In genomic region chr4:83991195-83991594, GRCm38 (mm10) we compare ENCODE assay signal across 17 mouse cellular contexts.
A peak's percentile ranks its signal among the peaks of the same experiment; 100 is the strongest.
DNase-seq lines count a peak whose midpoint lies in the region; ATAC-seq lines count a peak whose summit lies in the region.
"Had no signal": no experiment of that assay in that cellular context is flagged by ENCODE, and none has a peak within 500 bp of the region (broad histone marks: within the 10 kb centered on the region; RNA-seq: fewer than 3 reads in every experiment).

No protein-coding gene starts in this region.

- no peak overlapping the region for H3K9ac ChIP-seq in lung, embryonic 16.5 days (ENCODE audit: low read length)
- peak overlapping the region; percentile 25; the same call in 1 of the 2 replicates for H3K9ac ChIP-seq in embryonic facial prominence, embryonic 14.5 days (ENCODE audit: low read depth, low read length)
- H3K9ac ChIP-seq in limb, embryonic 13.5 days, result no peak overlapping the region
- H3K9ac ChIP-seq: forebrain, embryonic 15.5 days; hindbrain, embryonic 12.5 days; kidney, embryonic 15.5 days; liver, embryonic 15.5 days had no signal

- no peak overlapping the region for H3K4me2 ChIP-seq in lung, embryonic 16.5 days (ENCODE audit: low read depth, low read length)
- H3K4me2 ChIP-seq in embryonic facial prominence, embryonic 14.5 days (ENCODE audit: low read depth, low read length), result no peak overlapping the region
- no peak overlapping the region for H3K4me2 ChIP-seq in limb, embryonic 13.5 days (replicated peaks)
- H3K4me2 ChIP-seq: forebrain, embryonic 15.5 days; hindbrain, embryonic 12.5 days; kidney, embryonic 15.5 days; liver, embryonic 15.5 days had no signal

- H3K4me1 ChIP-seq in lung, embryonic 16.5 days (replicated peaks; ENCODE audit: control insufficient read depth, insufficient read depth, low read length), result peaks cover 24% of the 10 kb centered on the region
- peaks cover 37% of the 10 kb centered on the region for H3K4me1 ChIP-seq in embryonic facial prominence, embryonic 14.5 days (ENCODE audit: control insufficient read depth, insufficient read depth, low read length)
- H3K4me1 ChIP-seq in limb, embryonic 13.5 days, result peaks cover 48% of the 10 kb centered on the region
- H3K4me1 ChIP-seq: liver, embryonic 15.5 days had no signal

- H3K4me3 ChIP-seq in lung, embryonic 16.5 days (ENCODE audit: low read length), result no peak overlapping the region
- H3K4me3 ChIP-seq in embryonic facial prominence, embryonic 14.5 days (ENCODE audit: low read depth, low read length), result no peak overlapping the region
- H3K4me3 ChIP-seq in limb, embryonic 13.5 days, result no peak overlapping the region
- H3K4me3 ChIP-seq: forebrain, embryonic 15.5 days; heart, adult 2 months; hindbrain, embryonic 12.5 days; kidney, embryonic 15.5 days; liver, embryonic 15.5 days; midbrain, embryonic 10.5 days had no signal

- H3K9me3 ChIP-seq in lung, embryonic 16.5 days (ENCODE audit: control insufficient read depth, low read length), result no peaks in the 10 kb centered on the region
- no peaks in the 10 kb centered on the region for H3K9me3 ChIP-seq in embryonic facial prominence, embryonic 14.5 days (ENCODE audit: control insufficient read depth, low read length)
- no peaks in the 10 kb centered on the region for H3K9me3 ChIP-seq in limb, embryonic 13.5 days
- H3K9me3 ChIP-seq: forebrain, embryonic 15.5 days; hindbrain, embryonic 12.5 days; kidney, embryonic 15.5 days; liver, embryonic 15.5 days; midbrain, embryonic 10.5 days had no signal

- DNase-seq in lung, postnatal 10 days, result no peak
- DNase-seq in embryonic facial prominence, embryonic 14.5 days (ENCODE audit: low spot score), result no peak
- DNase-seq in layer of hippocampus, postnatal 10 days (ENCODE audit: low spot score in 2 of 2), result no peak
- no peak for DNase-seq in retina, postnatal 1 day
- no peak for DNase-seq in left cerebral cortex, postnatal 4 days
- DNase-seq: adrenal gland, adult 2 months; cerebellum, adult 8-10 months; gastrocnemius, postnatal 14 days; heart, adult 2 months; lung, postnatal 36 days had no signal

- no peaks in the 10 kb centered on the region for H3K36me3 ChIP-seq in lung, embryonic 16.5 days (ENCODE audit: control insufficient read depth, insufficient read depth, low read length)
- H3K36me3 ChIP-seq in embryonic facial prominence, embryonic 14.5 days (ENCODE audit: control insufficient read depth, insufficient read depth, low read length), result no peaks in the 10 kb centered on the region
- H3K36me3 ChIP-seq in limb, embryonic 13.5 days, result no peaks in the 10 kb centered on the region
- H3K36me3 ChIP-seq: forebrain, embryonic 15.5 days; hindbrain, embryonic 12.5 days; kidney, embryonic 15.5 days; liver, embryonic 15.5 days; midbrain, embryonic 10.5 days had no signal

- no peaks in the 10 kb centered on the region for H3K27me3 ChIP-seq in lung, embryonic 16.5 days (ENCODE audit: control insufficient read depth, insufficient read depth, low read depth, low read length)
- H3K27me3 ChIP-seq in embryonic facial prominence, embryonic 14.5 days (replicated peaks; ENCODE audit: control insufficient read depth, insufficient read depth, low read length), result no peaks in the 10 kb centered on the region
- no peaks in the 10 kb centered on the region for H3K27me3 ChIP-seq in limb, embryonic 13.5 days
- H3K27me3 ChIP-seq: forebrain, embryonic 15.5 days; hindbrain, embryonic 12.5 days; kidney, embryonic 15.5 days; liver, embryonic 15.5 days had no signal

- 0 out of 2 replicates have a peak overlapping the region, but pooled peaks have one; percentile 2 for H3K27ac ChIP-seq in lung, embryonic 16.5 days (ENCODE audit: low read length)
- H3K27ac ChIP-seq in embryonic facial prominence, embryonic 14.5 days (replicated peaks; ENCODE audit: low read depth, low read length), result peak overlapping the region; percentile 86
- 0 out of 2 replicates have a peak overlapping the region, but pooled peaks have one; percentile 23 for H3K27ac ChIP-seq in limb, embryonic 13.5 days
- H3K27ac ChIP-seq: forebrain, embryonic 15.5 days; heart, adult 2 months; hindbrain, embryonic 12.5 days; liver, embryonic 15.5 days; midbrain, embryonic 10.5 days had no signal

- ATAC-seq in lung, embryonic 16.5 days (ENCODE audit: low read depth), result no peak
- ATAC-seq in embryonic facial prominence, embryonic 14.5 days (ENCODE audit: low read depth), result no peak
- ATAC-seq in limb, embryonic 13.5 days (ENCODE audit: low FRiP score, low read depth), result no peak
- ATAC-seq: forebrain, embryonic 15.5 days had no signal

- intact Hi-C loops in left cerebral cortex, postnatal 4 days (cut with DNase I), result no loop called here

- 26% methylated on average over 4 of the region's 4 CpGs for WGBS in lung, embryonic 16.5 days
- 21% methylated on average over 4 of the region's 4 CpGs for WGBS in embryonic facial prominence, embryonic 14.5 days
- 24% methylated on average over 4 of the region's 4 CpGs for WGBS in limb, embryonic 13.5 days

Comparison
In these comparisons a context has a peak if more than half of its experiments do, and no peak if none do; other contexts are left out.
1. H3K27ac ChIP-seq: peak in every context shown above with its lines; median percentile 86 in embryonic facial prominence, embryonic 14.5 days; 23 in limb, embryonic 13.5 days; 2 in lung, embryonic 16.5 days.